Mouse (Mus musculus) midbrain, embryonic 11.5 days (tissue): ENCODE data around the gene Pyy. TPM values are rescaled to one million over a fixed set of nuclear protein-coding genes. Genes with fewer than 3 reads are reported as not detected.
A peak's percentile ranks its signal among the peaks of the same experiment; 100 is the strongest.

ENCODE experiments used
- ATAC-seq: fragments of 200-750 bp; cut with Nextera tagmentation; 2 replicates; pipeline ENCODE4 v1.8.0; 2017; ENCODE audit warnings: moderate TSS enrichment, moderate library complexity; ENCODE audit not compliant: low FRiP score
- DNase-seq: peaks from one replicate; pipeline ENCODE4 v3.0.0; 2015; ENCODE audit warnings: low spot score; ENCODE audit errors: missing footprints
- H3K27ac ChIP-seq: fragments of 300-500 bp; sonication (generic); 2 replicates; pipeline ENCODE4 v1.5.1; 2014; ENCODE audit warnings: low read depth, low read length
- H3K27me3 ChIP-seq: fragments of 300-500 bp; sonication (generic); 2 replicates; pipeline ENCODE4 v1.6.1; 2014; ENCODE audit warnings: mild to moderate bottlenecking, low read length, moderate library complexity, mixed read lengths; ENCODE audit not compliant: control insufficient read depth, insufficient read depth
- H3K36me3 ChIP-seq: fragments of 300-500 bp; sonication (generic); 2 replicates; pipeline ENCODE4 v1.6.1; 2014; ENCODE audit warnings: mild to moderate bottlenecking, low read length, moderate library complexity, mixed read lengths; ENCODE audit not compliant: control insufficient read depth, insufficient read depth
- H3K4me1 ChIP-seq: fragments of 300-500 bp; sonication (generic); 2 replicates; pipeline ENCODE4 v1.6.1; 2014; ENCODE audit warnings: low read length; ENCODE audit not compliant: control insufficient read depth, insufficient read depth
- H3K4me2 ChIP-seq: fragments of 300-500 bp; sonication (generic); 2 replicates; pipeline ENCODE4 v1.6.1; 2014; ENCODE audit warnings: mild to moderate bottlenecking, moderate library complexity
- H3K4me3 ChIP-seq: fragments of 300-500 bp; sonication (generic); 2 replicates; pipeline ENCODE4 v1.5.1; 2014; ENCODE audit warnings: low read depth, low read length
- H3K9ac ChIP-seq: fragments of 300-500 bp; sonication (generic); 2 replicates; pipeline ENCODE4 v1.6.1; 2014; ENCODE audit warnings: low read length
- H3K9me3 ChIP-seq: fragments of 300-500 bp; sonication (generic); 2 replicates; pipeline ENCODE4 v1.6.1; 2016; ENCODE audit warnings: low read length; ENCODE audit not compliant: control insufficient read depth
- WGBS: fragments of 180-500 bp; shearing (Covaris S2); extraction: QIAGEN DNeasy Blood & Tissue Kit; methylation state at CpG from one replicate; pipeline ENCODE4 v1.1.7; 2014; 5-methylcytosine and 5-hydroxymethylcytosine counted together
- polyA plus RNA-seq: library from polyadenylated mRNA; unstranded; fragments of >200 nt; fragmentation: Nextera tagmentation; extraction: Ambion mirVana; gene quantifications from 2 replicates; pipeline ENCODE4 v1.2.1, GENCODE M21; 2014

Gene Pyy
- polyA plus RNA-seq, 1 experiment from 2014 or later: 0.44 TPM

DNA sequence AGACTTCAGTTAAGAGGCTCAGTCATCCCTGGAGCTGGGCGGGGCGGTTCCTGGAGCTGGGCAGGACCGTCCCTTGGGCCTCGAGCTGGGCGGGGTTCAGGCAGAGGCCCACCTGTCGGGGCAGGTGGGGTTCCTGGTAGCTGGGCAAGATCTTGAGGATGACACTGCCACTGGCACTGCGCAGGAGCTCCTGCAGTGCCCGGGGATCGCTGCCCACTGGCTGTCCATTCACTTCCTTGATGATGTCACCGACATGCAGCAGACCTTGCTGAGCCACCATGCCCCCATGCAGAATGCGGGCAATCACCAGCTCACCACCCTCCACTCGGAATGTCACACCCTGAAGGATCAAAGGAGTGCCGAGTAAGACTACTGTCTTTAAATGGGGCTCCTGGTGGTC is 44.6 kb downstream of the Pyy start:
- Histone ChIP-seq H3K36me3 (peaks cover 2% of the 10 kb centered on the region; the same call in 1 of the 2 replicates), H3K9me3 (no peaks in the 10 kb centered on the region), H3K9ac (no peak overlapping the region), H3K4me2 (no peak overlapping the region), H3K4me1 (peaks cover 2% of the 10 kb centered on the region; the same call in 1 of the 2 replicates), H3K4me3 (no peak overlapping the region), H3K27ac (no peak overlapping the region), H3K27me3 (peaks cover 7% of the 10 kb centered on the region; the same call in 1 of the 2 replicates)
- DNase-seq: no peak
- no peak for ATAC-seq
- whole genome bisulfite sequencing: 81% methylated on average over 13 of the region's 13 CpGs

DNA sequence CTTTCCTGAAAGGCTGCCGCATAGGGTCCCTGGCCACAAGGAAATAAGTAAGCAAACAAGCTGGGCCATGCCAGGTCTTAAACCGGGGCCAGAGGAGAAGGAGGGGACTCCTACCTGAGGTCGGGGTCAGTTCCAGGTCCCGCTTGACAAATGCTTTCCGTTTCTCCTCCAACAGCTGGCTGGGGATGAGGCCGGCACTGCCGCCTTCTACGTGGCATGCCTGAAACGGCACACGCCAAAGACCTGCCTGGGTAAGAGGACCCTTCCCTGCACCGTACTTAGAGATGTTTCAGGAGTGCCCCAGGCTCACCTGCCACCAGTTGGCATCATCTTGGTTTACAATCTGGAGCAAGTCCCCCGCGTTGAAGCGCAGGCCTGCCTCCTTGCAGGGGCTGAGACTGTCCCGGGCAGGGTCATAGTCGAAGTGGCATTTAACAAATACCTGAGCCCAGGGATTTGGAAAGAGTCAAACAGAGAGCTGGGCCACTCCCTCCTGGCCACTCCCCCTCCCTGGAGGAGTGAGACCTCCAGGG is 45.6 kb downstream of the Pyy start:
- peaks cover 2% of the 10 kb centered on the region; the same call in 1 of the 2 replicates for H3K4me1 ChIP-seq
- peak overlapping the region; percentile 70 for H3K4me2 ChIP-seq
- H3K27me3 ChIP-seq: peaks cover 7% of the 10 kb centered on the region; the same call in 1 of the 2 replicates
- ATAC-seq: no peak
- H3K9me3 ChIP-seq: no peaks in the 10 kb centered on the region
- no peak overlapping the region for H3K9ac ChIP-seq
- H3K36me3 ChIP-seq: peaks cover 2% of the 10 kb centered on the region; the same call in 1 of the 2 replicates
- WGBS: 28% methylated on average over 16 of the region's 16 CpGs
- no peak overlapping the region for H3K4me3 ChIP-seq
- H3K27ac ChIP-seq: no peak overlapping the region
- DNase-seq: no peak

DNA sequence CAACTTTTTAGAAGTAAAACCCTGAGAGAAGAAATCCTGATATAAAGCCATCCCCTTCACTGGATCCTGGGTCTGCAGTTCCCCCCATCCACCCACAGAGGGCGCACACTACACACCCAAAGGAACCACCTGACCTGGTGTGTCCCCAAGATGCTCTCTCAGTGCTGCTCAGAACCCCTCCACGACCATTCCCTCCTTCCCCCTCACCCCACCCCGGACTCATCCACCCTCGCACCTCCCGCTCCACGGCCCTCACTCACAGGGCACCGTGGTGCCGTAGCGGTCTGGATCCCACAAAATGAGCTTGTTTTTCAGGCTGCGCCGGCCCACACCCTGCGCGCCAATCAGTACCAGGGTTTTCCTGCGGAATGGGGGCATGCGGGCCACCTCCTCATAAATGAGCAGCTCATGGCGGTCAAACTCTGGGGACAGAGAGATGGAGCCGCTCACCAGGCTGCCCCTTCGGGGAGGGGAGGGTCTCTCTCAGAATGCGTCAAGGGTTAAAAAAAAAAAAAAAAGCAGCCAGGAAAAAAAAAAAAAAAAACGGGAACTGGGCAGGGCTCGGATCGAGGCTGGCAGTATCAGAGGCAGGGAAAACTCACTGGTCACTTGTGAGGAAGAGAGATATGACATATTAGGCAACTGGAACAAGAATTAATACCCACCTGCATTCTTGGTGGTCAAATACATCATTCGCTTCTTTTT is 46.2 kb downstream of the Pyy start:
- peak; percentile 81 for ATAC-seq
- WGBS: 3% methylated on average over 23 of the region's 23 CpGs
- Histone ChIP-seq H3K9me3 (no peaks in the 10 kb centered on the region), H3K4me1 (peaks cover 2% of the 10 kb centered on the region; the same call in 1 of the 2 replicates), H3K36me3 (peaks cover 2% of the 10 kb centered on the region; the same call in 1 of the 2 replicates), H3K27ac (no peak overlapping the region), H3K4me2 (peak overlapping the region; percentile 70), H3K4me3 (peak overlapping the region; percentile 35), H3K27me3 (peaks cover 7% of the 10 kb centered on the region; the same call in 1 of the 2 replicates), H3K9ac (peak overlapping the region; percentile 54)
- DNase-seq: peak; percentile 98

Other genes with a start within 250 kb of the Pyy start
- gene Meox1, start 213.5 kb downstream of the Pyy start, polyA plus RNA-seq: 0.29 TPM in 1 of 2 replicates, not detected in the other
- gene Sost, start 140.8 kb downstream of the Pyy start, polyA plus RNA-seq: not detected in 2 replicates
- not detected in 2 replicates for gene Cfap97d1, start 123.6 kb downstream of the Pyy start, polyA plus RNA-seq
- gene Dusp3, start 120.8 kb downstream of the Pyy start, polyA plus RNA-seq: 11.1 and 11.6 TPM in 2 replicates
- gene Mpp3, start 79.4 kb downstream of the Pyy start, polyA plus RNA-seq: 14.4 and 15.5 TPM in 2 replicates
- gene Cd300lg, start 66.3 kb downstream of the Pyy start, polyA plus RNA-seq: 0.11 and 0.19 TPM in 2 replicates
- gene Mpp2, start 19.3 kb downstream of the Pyy start, polyA plus RNA-seq: 9.4 and 10.8 TPM in 2 replicates
- gene Ppy, start 6.5 kb downstream of the Pyy start, polyA plus RNA-seq: not detected in 2 replicates
- gene Nags, start 37.7 kb upstream of the Pyy start, polyA plus RNA-seq: not detected in 2 replicates
- gene Tmem101, start 48.6 kb upstream of the Pyy start, polyA plus RNA-seq: 33.5 and 35.9 TPM in 2 replicates
- gene Lsm12, start 77.5 kb upstream of the Pyy start, polyA plus RNA-seq: 73.5 and 74.8 TPM in 2 replicates
- 27.8 and 31.5 TPM in 2 replicates for gene G6pc3, start 81.8 kb upstream of the Pyy start, polyA plus RNA-seq
- gene Hdac5, start 122.3 kb upstream of the Pyy start, polyA plus RNA-seq: 25.6 and 31.9 TPM in 2 replicates
- gene BC030867, start 141.1 kb upstream of the Pyy start, polyA plus RNA-seq: 17.4 and 18.4 TPM in 2 replicates
- 0.08 TPM in 1 of 2 replicates, not detected in the other for gene Asb16, start 160.9 kb upstream of the Pyy start, polyA plus RNA-seq
- 54.0 and 55.7 TPM in 2 replicates for gene Tmub2, start 177.1 kb upstream of the Pyy start, polyA plus RNA-seq
- 13.3 and 15.2 TPM in 2 replicates for gene Atxn7l3, start 188.8 kb upstream of the Pyy start, polyA plus RNA-seq
- 84.7 and 86.1 TPM in 2 replicates for gene Ubtf, start 211.9 kb upstream of the Pyy start, polyA plus RNA-seq